Mouse (Mus musculus) natural killer cell, adult 2 months (primary cell): ENCODE measurements around the gene Ston1.

Source experiments
- DNase-seq, 2 experiments: peaks; one replicate each; pipeline ENCODE4 v3.0.0; 2022; ENCODE audit warnings: low spot score in 2 of 2

Gene Ston1

GRCm38 (mm10) chr17:88625931-88626330 lies 28.4 kb downstream of the Ston1 start:
- DNase-seq, result no peak

GRCm38 (mm10) chr17:88626347-88626811 lies 28.9 kb downstream of the Ston1 start:
- no peak for DNase-seq

GRCm38 (mm10) chr17:88627150-88627549 lies 29.7 kb downstream of the Ston1 start:
- DNase-seq, result no peak

GRCm38 (mm10) chr17:88628676-88629380 lies 31.3 kb downstream of the Ston1 start:
- DNase-seq, result no peak

- no peak for DNase-seq
These were observed 31.9 kb downstream of the Ston1 start for GRCm38 (mm10) chr17:88629381-88629759.

- DNase-seq, result no peak
These were observed 32.6 kb downstream of the Ston1 start for GRCm38 (mm10) chr17:88629931-88630553.

GRCm38 (mm10) chr17:88630554-88630948 lies 33.1 kb downstream of the Ston1 start:
- no peak for DNase-seq

- DNase-seq, result no peak
These were observed 35.1 kb downstream of the Ston1 start for GRCm38 (mm10) chr17:88632631-88633030.

GRCm38 (mm10) chr17:88636076-88636475 lies 38.6 kb downstream of the Ston1 start:
- no peak for DNase-seq

GRCm38 (mm10) chr17:88636587-88636986 lies 39.1 kb downstream of the Ston1 start:
- DNase-seq, result no peak

GRCm38 (mm10) chr17:88641012-88641411 lies 43.5 kb downstream of the Ston1 start:
- peak; percentile 21 to 42 for DNase-seq

GRCm38 (mm10) chr17:88641836-88642235 lies 44.4 kb downstream of the Ston1 start:
- DNase-seq, result no peak

GRCm38 (mm10) chr17:88644876-88645275 lies 47.4 kb downstream of the Ston1 start:
- no peak for DNase-seq

GRCm38 (mm10) chr17:88645299-88645698 lies 47.8 kb downstream of the Ston1 start:
- no peak for DNase-seq

GRCm38 (mm10) chr17:88647149-88647548 lies 49.7 kb downstream of the Ston1 start:
- DNase-seq, result no peak

- peak; percentile 44 to 57 for DNase-seq
These were observed 54.5 kb downstream of the Ston1 start for GRCm38 (mm10) chr17:88652010-88652409.

- peak; percentile 63 to 68 for DNase-seq
These were observed 55.4 kb downstream of the Ston1 start for GRCm38 (mm10) chr17:88652702-88653374.

- DNase-seq, result no peak
These were observed 55.9 kb downstream of the Ston1 start for GRCm38 (mm10) chr17:88653375-88653769.

- no peak for DNase-seq
These were observed 61.0 kb downstream of the Ston1 start for GRCm38 (mm10) chr17:88658510-88658909.

- DNase-seq, result no peak
These were observed 68.6 kb downstream of the Ston1 start for GRCm38 (mm10) chr17:88666076-88666475.

- peak; percentile 47 to 65 for DNase-seq
These were observed 71.0 kb downstream of the Ston1 start, which contains the start of gene Gtf2a1l for GRCm38 (mm10) chr17:88668452-88668851. Gene Gtf2a1l (plus strand): TSS chr17:88668660.

GRCm38 (mm10) chr17:88669921-88670320 lies 72.4 kb downstream of the Ston1 start:
- no peak for DNase-seq

GRCm38 (mm10) chr17:88670800-88671199 lies 73.3 kb downstream of the Ston1 start:
- DNase-seq, result no peak
